Mouse (Mus musculus): Measurements from ENCODE around the gene Entpd2. TPM values are rescaled to one million over a fixed set of nuclear protein-coding genes. Genes with fewer than 3 reads are reported as not detected.
A peak's percentile ranks its signal among the peaks of the same experiment; 100 is the strongest.

Entpd2 gene
- polyA plus RNA-seq, 1 experiment: not detected

DNA sequence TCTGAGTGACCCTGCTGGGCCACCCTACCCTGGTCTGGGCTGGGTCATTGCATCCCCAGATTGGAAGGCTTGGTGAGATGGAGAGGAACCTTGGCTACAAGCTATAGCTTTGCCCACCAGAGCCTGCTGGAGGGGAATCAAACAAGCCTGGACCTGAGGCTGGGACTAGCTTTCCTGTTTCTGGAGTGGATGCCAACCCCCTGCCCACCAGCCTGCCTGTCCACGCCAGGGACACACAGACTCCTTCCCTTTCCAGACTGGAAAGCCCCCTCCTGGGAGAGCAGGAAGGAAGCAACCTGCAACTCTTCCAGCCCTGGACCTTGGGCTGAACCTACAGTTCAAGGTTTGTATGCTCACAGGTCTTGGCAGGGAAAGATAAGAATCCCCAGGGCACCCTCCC is 28.0 kb downstream of the Entpd2 start:
- Histone ChIP-seq H3K4me1 (ENCODE audit: control insufficient read depth, insufficient read depth, low read length) (peaks cover 5% of the 10 kb centered on the region), H3K4me3 (ENCODE audit: insufficient read depth, low read depth, low read length) (no peak overlapping the region), H3K27ac (ENCODE audit: insufficient read depth, low read depth, low read length) (no peak overlapping the region)
- 83% methylated on average over 1 of the region's 1 CpGs for WGBS
- TF ChIP-seq POLR2A (IDR thresholded peaks at IDR 0.05; ENCODE audit: insufficient read depth, low read depth, low read length): no peak
- no peak for TF ChIP-seq CTCF (IDR thresholded peaks at IDR 0.05; ENCODE audit: insufficient read depth, low read depth, low read length)

- H3K27ac ChIP-seq (ENCODE audit: insufficient read depth, low read depth, low read length): no peak overlapping the region
- peaks cover 20% of the 10 kb centered on the region for H3K4me1 ChIP-seq (ENCODE audit: control insufficient read depth, insufficient read depth, low read length)
- TF ChIP-seq POLR2A (IDR thresholded peaks at IDR 0.05; ENCODE audit: insufficient read depth, low read depth, low read length) (no peak), CTCF (IDR thresholded peaks at IDR 0.05; ENCODE audit: insufficient read depth, low read depth, low read length) (no peak)
- no peak overlapping the region for H3K4me3 ChIP-seq (ENCODE audit: insufficient read depth, low read depth, low read length)
- 57% methylated on average over 27 of the region's 27 CpGs for WGBS
Observed at GRCm38 (mm10) chr2:25425481-25425880, 29.8 kb downstream of the Entpd2 start.

DNA sequence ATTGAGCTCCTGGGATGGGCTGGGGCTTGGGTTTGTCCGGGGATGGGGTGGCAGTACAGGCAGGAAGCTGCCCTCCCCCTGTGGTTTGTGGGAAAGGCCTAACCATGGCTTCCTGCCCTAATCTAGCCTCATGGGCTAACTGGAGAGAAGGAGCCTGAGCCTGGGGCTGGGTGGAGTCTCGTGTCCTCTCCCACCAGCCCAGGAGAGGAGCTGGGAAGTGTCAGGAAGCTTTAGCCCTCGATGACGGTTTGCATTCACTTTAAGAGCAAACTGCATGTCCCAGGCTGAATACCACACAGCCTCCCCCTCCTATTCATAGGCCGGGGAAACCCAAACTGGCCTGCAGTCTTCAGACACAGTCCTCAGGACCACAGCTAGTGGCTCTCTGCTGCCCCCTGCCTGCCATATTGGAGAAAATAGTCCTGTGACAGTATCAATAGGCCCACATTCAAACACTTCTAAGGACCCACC is 31.1 kb downstream of the Entpd2 start:
- TF ChIP-seq CTCF (IDR thresholded peaks at IDR 0.05; ENCODE audit: insufficient read depth, low read depth, low read length): peak; percentile 37; the same call in 1 of the 2 replicates
- TF ChIP-seq POLR2A (IDR thresholded peaks at IDR 0.05; ENCODE audit: insufficient read depth, low read depth, low read length): no peak
- Histone ChIP-seq H3K4me3 (ENCODE audit: insufficient read depth, low read depth, low read length) (no peak overlapping the region), H3K4me1 (ENCODE audit: control insufficient read depth, insufficient read depth, low read length) (peaks cover 32% of the 10 kb centered on the region), H3K27ac (ENCODE audit: insufficient read depth, low read depth, low read length) (no peak overlapping the region)
- WGBS: 34% methylated on average over 5 of the region's 5 CpGs

GRCm38 (mm10) chr2:25427256-25427655 is 31.6 kb downstream of the Entpd2 start:
- TF ChIP-seq POLR2A (IDR thresholded peaks at IDR 0.05; ENCODE audit: insufficient read depth, low read depth, low read length) (no peak), CTCF (IDR thresholded peaks at IDR 0.05; ENCODE audit: insufficient read depth, low read depth, low read length) (no peak)
- H3K4me3 ChIP-seq (ENCODE audit: insufficient read depth, low read depth, low read length): no peak overlapping the region
- H3K27ac ChIP-seq (ENCODE audit: insufficient read depth, low read depth, low read length): no peak overlapping the region
- peaks cover 35% of the 10 kb centered on the region for H3K4me1 ChIP-seq (ENCODE audit: control insufficient read depth, insufficient read depth, low read length)
- WGBS: 92% methylated on average over 5 of the region's 5 CpGs

- Histone ChIP-seq H3K4me3 (ENCODE audit: insufficient read depth, low read depth, low read length) (peak within 1 kb of the TSS; percentile 85), H3K27ac (ENCODE audit: insufficient read depth, low read depth, low read length) (peak within 1 kb of the TSS; percentile 75), H3K4me1 (ENCODE audit: control insufficient read depth, insufficient read depth, low read length) (peaks cover 36% of the 10 kb centered on the region)
- under 1% methylated on average over 88 of the region's 89 CpGs for WGBS
- peak; percentile 40 for TF ChIP-seq POLR2A (IDR thresholded peaks at IDR 0.05; ENCODE audit: insufficient read depth, low read depth, low read length)
- TF ChIP-seq CTCF (IDR thresholded peaks at IDR 0.05; ENCODE audit: insufficient read depth, low read depth, low read length): peak; percentile 93
Observed at GRCm38 (mm10) chr2:25428442-25429236, 33.0 kb downstream of the Entpd2 start, which contains the start of gene Abca2. Abca2 (plus strand) TSS chr2:25428703.

GRCm38 (mm10) chr2:25429435-25430180 is 33.9 kb downstream of the Entpd2 start:
- H3K4me1 ChIP-seq (ENCODE audit: control insufficient read depth, insufficient read depth, low read length): peaks cover 36% of the 10 kb centered on the region
- peak overlapping the region; percentile 75; the same call in 1 of the 2 replicates for H3K27ac ChIP-seq (ENCODE audit: insufficient read depth, low read depth, low read length)
- 22% methylated on average over 5 of the region's 5 CpGs for WGBS
- TF ChIP-seq POLR2A (IDR thresholded peaks at IDR 0.05; ENCODE audit: insufficient read depth, low read depth, low read length) (no peak), CTCF (IDR thresholded peaks at IDR 0.05; ENCODE audit: insufficient read depth, low read depth, low read length) (0 out of 2 replicates have a peak, but pooled peaks have one; percentile 9)
- H3K4me3 ChIP-seq (ENCODE audit: insufficient read depth, low read depth, low read length): peak overlapping the region; percentile 85

GRCm38 (mm10) chr2:25430395-25431233 is 34.9 kb downstream of the Entpd2 start:
- no peak overlapping the region for H3K27ac ChIP-seq (ENCODE audit: insufficient read depth, low read depth, low read length)
- H3K4me3 ChIP-seq (ENCODE audit: insufficient read depth, low read depth, low read length): peak overlapping the region; percentile 14; the same call in 1 of the 2 replicates
- H3K4me1 ChIP-seq (ENCODE audit: control insufficient read depth, insufficient read depth, low read length): peaks cover 36% of the 10 kb centered on the region
- 48% methylated on average over 17 of the region's 17 CpGs for WGBS
- TF ChIP-seq POLR2A (IDR thresholded peaks at IDR 0.05; ENCODE audit: insufficient read depth, low read depth, low read length) (no peak), CTCF (IDR thresholded peaks at IDR 0.05; ENCODE audit: insufficient read depth, low read depth, low read length) (no peak)

DNA sequence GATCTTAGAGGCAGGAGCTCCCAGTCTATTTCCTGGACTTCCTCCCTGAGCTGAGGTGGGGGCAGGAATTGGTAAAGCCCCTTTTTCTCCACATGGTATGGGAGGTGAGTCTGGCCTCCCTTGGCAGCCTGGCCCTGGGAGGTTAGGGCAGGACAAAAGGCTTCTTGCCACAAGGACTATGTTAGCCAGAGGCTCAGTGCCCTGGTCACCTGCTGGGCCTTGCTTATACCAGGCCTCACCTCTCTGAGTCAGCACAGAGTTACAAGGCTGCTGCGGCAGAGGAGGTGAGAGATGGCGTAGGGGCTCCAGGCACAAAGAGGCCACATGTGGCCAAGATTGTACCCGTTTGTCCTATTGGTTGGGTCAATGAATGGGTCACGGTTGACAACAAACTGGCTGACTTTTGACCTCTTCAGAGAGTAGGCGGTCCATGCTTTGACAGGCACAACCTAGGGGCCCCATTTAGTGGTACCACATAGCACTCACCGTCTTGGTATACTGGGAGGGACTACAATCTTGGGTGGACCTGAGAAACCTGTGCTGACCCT is 35.7 kb downstream of the Entpd2 start:
- no peak overlapping the region for H3K27ac ChIP-seq (ENCODE audit: insufficient read depth, low read depth, low read length)
- H3K4me1 ChIP-seq (ENCODE audit: control insufficient read depth, insufficient read depth, low read length): peaks cover 36% of the 10 kb centered on the region
- H3K4me3 ChIP-seq (ENCODE audit: insufficient read depth, low read depth, low read length): no peak overlapping the region
- TF ChIP-seq CTCF (IDR thresholded peaks at IDR 0.05; ENCODE audit: insufficient read depth, low read depth, low read length): no peak
- no peak for TF ChIP-seq POLR2A (IDR thresholded peaks at IDR 0.05; ENCODE audit: insufficient read depth, low read depth, low read length)
- 70% methylated on average over 6 of the region's 6 CpGs for WGBS
